Mouse (Mus musculus): Measurements from ENCODE around the gene Fam207a. TPM values are rescaled to one million over a fixed set of nuclear protein-coding genes. Genes with fewer than 3 reads are reported as not detected.
A peak's percentile ranks its signal among the peaks of the same experiment; 100 is the strongest.

Fam207a gene
- polyA plus RNA-seq, 1 experiment = 38.8 TPM

GRCm38 (mm10) chr10:77491585-77491984 lies 24.0 kb downstream of the Fam207a start:
- DNase-seq (ENCODE audit: low read depth) = no peak
- TF ChIP-seq CTCF (IDR thresholded peaks at IDR 0.05; ENCODE audit: borderline replicate concordance, extremely low read depth, insufficient read depth, insufficient read length) = no peak
- no peak for TF ChIP-seq POLR2A (IDR thresholded peaks at IDR 0.05; ENCODE audit: borderline replicate concordance, extremely low read depth, insufficient read depth, insufficient read length, poor library complexity, severe bottlenecking)

- no peak for DNase-seq (ENCODE audit: low read depth)
- TF ChIP-seq POLR2A (IDR thresholded peaks at IDR 0.05; ENCODE audit: borderline replicate concordance, extremely low read depth, insufficient read depth, insufficient read length, poor library complexity, severe bottlenecking) = no peak
These were observed 27.4 kb downstream of the Fam207a start for GRCm38 (mm10) chr10:77488168-77488567.

GRCm38 (mm10) chr10:77485786-77486185 lies 29.8 kb downstream of the Fam207a start:
- no peak for DNase-seq (ENCODE audit: low read depth)
- TF ChIP-seq CTCF (IDR thresholded peaks at IDR 0.05; ENCODE audit: borderline replicate concordance, extremely low read depth, insufficient read depth, insufficient read length) (no peak), POLR2A (IDR thresholded peaks at IDR 0.05; ENCODE audit: borderline replicate concordance, extremely low read depth, insufficient read depth, insufficient read length, poor library complexity, severe bottlenecking) (no peak)

- peak; percentile 3 for DNase-seq (ENCODE audit: low read depth)
- no peak for TF ChIP-seq CTCF (IDR thresholded peaks at IDR 0.05; ENCODE audit: borderline replicate concordance, extremely low read depth, insufficient read depth, insufficient read length)
- no peak for TF ChIP-seq POLR2A (IDR thresholded peaks at IDR 0.05; ENCODE audit: borderline replicate concordance, extremely low read depth, insufficient read depth, insufficient read length, poor library complexity, severe bottlenecking)
These were observed 31.2 kb downstream of the Fam207a start for GRCm38 (mm10) chr10:77484205-77484935.

- TF ChIP-seq POLR2A (IDR thresholded peaks at IDR 0.05; ENCODE audit: borderline replicate concordance, extremely low read depth, insufficient read depth, insufficient read length, poor library complexity, severe bottlenecking) = no peak
- TF ChIP-seq CTCF (IDR thresholded peaks at IDR 0.05; ENCODE audit: borderline replicate concordance, extremely low read depth, insufficient read depth, insufficient read length) = no peak
- no peak for DNase-seq (ENCODE audit: low read depth)
These were observed 33.8 kb downstream of the Fam207a start for GRCm38 (mm10) chr10:77481814-77482213.

- DNase-seq (ENCODE audit: low read depth) = no peak
- TF ChIP-seq POLR2A (IDR thresholded peaks at IDR 0.05; ENCODE audit: borderline replicate concordance, extremely low read depth, insufficient read depth, insufficient read length, poor library complexity, severe bottlenecking) (no peak), CTCF (IDR thresholded peaks at IDR 0.05; ENCODE audit: borderline replicate concordance, extremely low read depth, insufficient read depth, insufficient read length) (no peak)
These were observed 35.6 kb downstream of the Fam207a start for GRCm38 (mm10) chr10:77479972-77480371.

GRCm38 (mm10) chr10:77476907-77477306 lies 38.7 kb downstream of the Fam207a start:
- DNase-seq (ENCODE audit: low read depth) = no peak
- TF ChIP-seq POLR2A (IDR thresholded peaks at IDR 0.05; ENCODE audit: borderline replicate concordance, extremely low read depth, insufficient read depth, insufficient read length, poor library complexity, severe bottlenecking) (no peak), CTCF (IDR thresholded peaks at IDR 0.05; ENCODE audit: borderline replicate concordance, extremely low read depth, insufficient read depth, insufficient read length) (no peak)

GRCm38 (mm10) chr10:77472188-77472587 lies 43.4 kb downstream of the Fam207a start:
- DNase-seq (ENCODE audit: low read depth) = peak; percentile 8
- no peak for TF ChIP-seq CTCF (IDR thresholded peaks at IDR 0.05; ENCODE audit: borderline replicate concordance, extremely low read depth, insufficient read depth, insufficient read length)

GRCm38 (mm10) chr10:77471512-77471911 lies 44.1 kb downstream of the Fam207a start:
- no peak for DNase-seq (ENCODE audit: low read depth)
- TF ChIP-seq POLR2A (IDR thresholded peaks at IDR 0.05; ENCODE audit: borderline replicate concordance, extremely low read depth, insufficient read depth, insufficient read length, poor library complexity, severe bottlenecking) (no peak), CTCF (IDR thresholded peaks at IDR 0.05; ENCODE audit: borderline replicate concordance, extremely low read depth, insufficient read depth, insufficient read length) (no peak)

GRCm38 (mm10) chr10:77470763-77471162 lies 44.8 kb downstream of the Fam207a start:
- TF ChIP-seq CTCF (IDR thresholded peaks at IDR 0.05; ENCODE audit: borderline replicate concordance, extremely low read depth, insufficient read depth, insufficient read length) (no peak), POLR2A (IDR thresholded peaks at IDR 0.05; ENCODE audit: borderline replicate concordance, extremely low read depth, insufficient read depth, insufficient read length, poor library complexity, severe bottlenecking) (no peak)
- DNase-seq (ENCODE audit: low read depth) = no peak

GRCm38 (mm10) chr10:77468675-77469074 lies 46.9 kb downstream of the Fam207a start:
- TF ChIP-seq POLR2A (IDR thresholded peaks at IDR 0.05; ENCODE audit: borderline replicate concordance, extremely low read depth, insufficient read depth, insufficient read length, poor library complexity, severe bottlenecking) (no peak), CTCF (IDR thresholded peaks at IDR 0.05; ENCODE audit: borderline replicate concordance, extremely low read depth, insufficient read depth, insufficient read length) (no peak)
- DNase-seq (ENCODE audit: low read depth) = no peak

GRCm38 (mm10) chr10:77467407-77467806 lies 48.2 kb downstream of the Fam207a start:
- DNase-seq (ENCODE audit: low read depth) = no peak
- TF ChIP-seq CTCF (IDR thresholded peaks at IDR 0.05; ENCODE audit: borderline replicate concordance, extremely low read depth, insufficient read depth, insufficient read length) = no peak
- no peak for TF ChIP-seq POLR2A (IDR thresholded peaks at IDR 0.05; ENCODE audit: borderline replicate concordance, extremely low read depth, insufficient read depth, insufficient read length, poor library complexity, severe bottlenecking)
